Mouse (Mus musculus) gastrocnemius, postnatal 14 days (tissue): Measurements from ENCODE around the gene Hoxa13. TPM values are rescaled to one million over a fixed set of nuclear protein-coding genes. Genes with fewer than 3 reads are reported as not detected.

Experiments used
- DNase-seq: peaks from one replicate; pipeline ENCODE4 v3.0.0; 2021; ENCODE audit warnings: mixed read lengths
- intact Hi-C: fragments of 180-260 bp; cut with DNase I; formaldehyde crosslinking; loops from one replicate; pipeline ENCODE4 v1.15.1; 2025; ENCODE audit warnings: low total_unique reads
- total RNA-seq, 2 experiments: library from RNA; stranded (reverse); gene quantifications; 2 replicates each; pipeline ENCODE4 v1.2.3; 2021

Gene Hoxa13
- total RNA-seq, 2 experiments from 2014 or later = 0.24 to 1.7 TPM

GRCm38 (mm10) chr6:52217895-52218642 lies 42.6 kb downstream of the Hoxa13 start:
- intact Hi-C loops = no loop called here
- no peak for DNase-seq

- peak; percentile 86 for DNase-seq
- intact Hi-C loops = no loop called here
These were observed 43.3 kb downstream of the Hoxa13 start for GRCm38 (mm10) chr6:52217459-52217768.

- DNase-seq = no peak
- intact Hi-C loops = no loop called here
These were observed 43.8 kb downstream of the Hoxa13 start for GRCm38 (mm10) chr6:52216691-52217458.

GRCm38 (mm10) chr6:52215771-52216535 lies 44.7 kb downstream of the Hoxa13 start:
- intact Hi-C loops = no loop called here
- no peak for DNase-seq

GRCm38 (mm10) chr6:52215070-52215469 lies 45.6 kb downstream of the Hoxa13 start:
- intact Hi-C loops = no loop called here
- DNase-seq = no peak

- no peak for DNase-seq
- intact Hi-C loops = no loop called here
These were observed 46.4 kb downstream of the Hoxa13 start for GRCm38 (mm10) chr6:52214271-52214670.

GRCm38 (mm10) chr6:52213119-52213986 lies 47.3 kb downstream of the Hoxa13 start, which contains the start of the genes Hoxa3 and Gm28308:
Gene Hoxa3 (minus strand): TSS chr6:52213336.
Gene Gm28308 (minus strand): TSS chr6:52213339.
- DNase-seq = peak; percentile 76
- intact Hi-C loops = no loop called here

GRCm38 (mm10) chr6:52212556-52213118 lies 48.0 kb downstream of the Hoxa13 start:
- no peak for DNase-seq
- intact Hi-C loops = no loop called here

- intact Hi-C loops = no loop called here
- no peak for DNase-seq
These were observed 48.7 kb downstream of the Hoxa13 start for GRCm38 (mm10) chr6:52211961-52212360.

- DNase-seq = peak; percentile 84
- intact Hi-C loops = no loop called here
These were observed 49.3 kb downstream of the Hoxa13 start for GRCm38 (mm10) chr6:52211170-52211935.

GRCm38 (mm10) chr6:52209685-52210046 lies 51.0 kb downstream of the Hoxa13 start:
- no peak for DNase-seq
- intact Hi-C loops = no loop called here

- intact Hi-C loops = no loop called here
- DNase-seq = no peak
These were observed 51.6 kb downstream of the Hoxa13 start for GRCm38 (mm10) chr6:52208868-52209684.

GRCm38 (mm10) chr6:52208072-52208867 lies 52.4 kb downstream of the Hoxa13 start, which contains the start of gene Hoxa6:
Gene Hoxa6 (minus strand): TSS chr6:52208722.
- peak; percentile 63 for DNase-seq

More at GRCm38 (mm10) chr6:52208072-52208867, 52.4 kb downstream of the Hoxa13 start, which contains the start of gene Hoxa6:
- intact Hi-C loops = no loop called here
